Mouse (Mus musculus): ENCODE results near the gene Gpr137c.

The Gpr137c gene

DNA sequence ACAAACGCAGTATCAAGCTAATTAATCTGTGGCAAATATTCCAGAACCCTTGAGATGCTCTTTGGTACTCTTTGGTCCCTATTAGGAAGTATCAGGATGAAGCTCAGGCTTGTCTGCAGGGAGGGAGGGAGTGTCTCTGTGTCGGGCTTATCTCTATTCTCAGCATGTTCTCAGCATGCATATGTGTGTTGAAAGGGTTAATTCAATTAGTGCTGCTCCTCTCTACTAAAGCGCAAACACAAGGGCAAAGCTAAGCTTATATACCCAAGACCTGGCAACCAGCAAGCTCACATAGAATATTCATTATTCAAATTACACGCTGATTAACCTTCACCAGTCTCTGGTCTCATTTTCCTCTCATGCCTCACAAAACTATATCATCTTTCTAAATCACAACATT lies 84.4 kb downstream of the Gpr137c start:
- DNase-seq: no peak

DNA sequence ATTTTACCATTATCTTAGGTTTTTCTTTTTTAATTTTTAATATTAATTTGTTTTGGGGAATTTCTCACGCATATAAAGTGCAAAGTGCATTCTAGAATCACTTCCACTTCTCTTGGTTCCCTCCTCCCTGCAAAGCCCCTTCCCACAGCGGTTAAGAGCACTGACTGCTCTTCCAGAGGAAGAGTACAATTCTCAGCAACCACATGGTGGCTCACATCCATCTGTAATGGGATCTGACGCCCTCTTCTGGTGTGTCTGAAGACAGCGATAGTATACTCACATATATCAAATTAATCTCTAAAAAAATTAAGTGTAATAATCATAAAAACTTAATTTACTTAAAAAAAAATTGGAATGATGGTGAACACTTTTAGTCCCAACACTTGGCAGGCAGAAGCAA lies 84.9 kb downstream of the Gpr137c start:
- DNase-seq: no peak

DNA sequence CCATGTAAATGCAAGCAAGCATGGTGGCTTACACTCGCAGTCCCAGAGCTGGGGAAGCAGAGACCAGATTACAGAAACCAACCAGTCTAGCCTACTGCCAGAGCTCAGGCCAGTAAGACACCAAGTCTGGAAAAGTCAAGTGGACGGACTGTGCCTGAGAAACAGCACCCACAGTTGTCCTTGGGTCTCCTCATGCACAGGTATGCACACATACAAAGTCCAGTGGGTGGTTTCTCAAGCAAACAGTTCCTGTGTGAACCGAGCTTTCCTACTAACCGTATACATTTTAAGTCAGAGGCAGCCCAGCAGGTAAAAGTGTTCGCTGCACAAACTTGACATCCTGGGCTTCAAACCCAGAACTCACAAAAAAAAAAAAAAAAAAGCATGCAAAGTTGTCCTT lies 86.3 kb downstream of the Gpr137c start:
- no peak for DNase-seq

DNA sequence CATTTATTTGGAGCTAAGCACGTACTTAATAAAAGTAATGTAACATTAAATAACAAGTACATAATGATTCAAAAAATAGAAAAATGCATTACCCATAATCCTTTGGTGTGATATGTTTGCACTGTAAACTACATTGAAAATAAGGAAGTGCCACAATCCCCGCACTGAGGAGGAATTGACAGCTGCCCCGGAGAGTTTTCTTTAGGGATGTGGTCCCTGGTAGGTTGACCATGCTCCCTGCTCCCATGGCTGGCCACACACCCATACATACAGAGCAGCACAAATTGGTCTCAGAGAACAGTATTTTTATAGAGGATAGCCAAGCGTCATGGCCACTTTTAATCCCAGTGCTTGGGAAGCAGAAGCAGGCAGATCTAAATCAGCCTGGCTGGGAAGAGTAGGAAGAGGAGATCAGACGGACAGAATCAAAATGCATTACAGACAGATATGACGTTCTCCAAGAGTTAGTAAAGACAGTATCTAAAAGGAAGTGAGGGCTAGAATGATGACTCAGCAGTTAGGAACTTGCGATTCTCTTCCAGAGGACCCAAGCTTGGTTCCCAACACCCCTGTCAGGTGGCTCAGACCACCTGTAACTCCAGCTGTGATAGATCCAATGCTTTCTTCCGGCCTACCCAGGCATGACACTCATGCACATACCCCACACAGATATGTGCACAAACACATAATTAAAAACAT lies 88.3 kb downstream of the Gpr137c start:
- no peak for DNase-seq

DNA sequence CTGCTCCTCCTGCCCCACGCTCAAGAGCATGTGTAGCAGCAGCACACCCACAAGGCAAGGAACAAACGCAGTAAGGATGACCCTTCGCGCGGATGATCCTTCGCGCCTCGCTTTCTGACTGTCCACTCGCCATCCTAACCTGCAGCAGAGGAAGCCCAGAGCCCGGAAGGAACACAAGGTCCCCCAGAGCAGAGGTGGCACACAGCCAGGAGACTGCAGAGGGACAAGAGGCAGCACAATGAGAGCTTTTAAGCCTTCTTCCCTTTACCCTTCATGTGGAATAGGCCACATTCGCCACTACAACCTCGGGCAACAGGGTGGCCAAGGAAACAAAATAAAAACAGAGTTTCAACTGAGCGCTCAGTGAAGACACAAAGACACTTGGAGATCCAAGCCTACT lies 90.1 kb downstream of the Gpr137c start:
- no peak for DNase-seq

DNA sequence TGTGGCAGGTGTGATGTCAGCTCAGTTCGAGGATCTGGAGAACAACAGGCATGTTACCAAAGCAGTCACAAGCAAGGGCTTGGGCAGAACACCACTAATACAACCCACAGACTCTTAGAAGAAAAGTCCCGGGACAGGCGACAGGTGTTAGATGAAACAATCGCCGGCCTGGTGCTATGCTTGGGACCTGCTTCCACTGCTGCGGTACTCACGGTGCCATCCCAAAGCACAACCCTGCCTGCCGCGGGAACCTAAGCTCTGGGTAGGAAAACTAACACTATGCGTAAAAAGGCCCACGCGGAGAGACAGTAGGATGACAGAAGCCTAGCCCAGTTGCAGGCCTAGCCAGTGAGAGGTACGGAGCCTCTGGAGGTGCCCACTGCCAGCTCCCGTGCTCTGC lies 90.6 kb downstream of the Gpr137c start:
- no peak for DNase-seq

DNA sequence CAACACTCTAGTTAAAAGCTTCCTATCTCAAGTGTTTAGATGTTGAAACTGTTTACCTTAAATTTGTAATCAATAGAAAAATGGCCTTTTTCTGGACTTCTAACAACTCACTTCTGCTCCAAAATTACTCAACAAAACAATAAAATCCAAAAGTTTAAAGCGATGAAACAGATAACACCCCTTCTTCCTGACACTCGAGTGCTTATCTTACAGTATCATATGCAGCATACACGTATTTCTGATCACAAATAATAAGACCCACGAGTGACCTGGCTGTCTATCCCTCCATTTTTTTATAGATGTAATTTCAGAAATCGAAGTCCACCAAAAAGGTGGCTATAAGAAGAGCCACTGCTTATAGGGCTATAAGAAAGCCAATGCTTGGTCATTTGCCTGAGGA lies 97.4 kb downstream of the Gpr137c start:
- DNase-seq: no peak

DNA sequence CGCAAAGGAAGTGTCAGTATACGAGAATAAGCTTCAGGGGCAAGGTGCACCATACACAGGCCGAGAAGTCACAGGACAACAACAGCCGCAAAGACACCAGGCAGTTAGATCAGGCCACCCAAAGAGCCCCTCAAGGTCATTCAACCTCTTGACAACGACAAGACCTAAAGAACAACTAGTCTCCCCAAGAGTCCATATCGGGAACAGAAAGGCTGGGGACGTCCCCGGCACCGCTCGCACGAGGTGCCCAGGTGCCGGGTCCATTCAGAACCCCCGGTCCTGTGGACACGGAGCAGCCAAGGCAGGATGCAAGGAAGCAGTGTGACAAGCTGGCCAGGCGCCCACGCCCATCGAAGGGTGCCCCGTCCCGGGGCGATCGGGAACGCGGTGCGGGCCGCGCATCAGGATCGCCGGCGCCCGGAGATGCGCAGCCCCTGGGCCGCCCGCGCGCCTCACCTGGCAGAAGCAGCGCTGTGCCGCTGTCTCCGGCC lies 98.4 kb downstream of the Gpr137c start:
- DNase-seq: no peak

DNA sequence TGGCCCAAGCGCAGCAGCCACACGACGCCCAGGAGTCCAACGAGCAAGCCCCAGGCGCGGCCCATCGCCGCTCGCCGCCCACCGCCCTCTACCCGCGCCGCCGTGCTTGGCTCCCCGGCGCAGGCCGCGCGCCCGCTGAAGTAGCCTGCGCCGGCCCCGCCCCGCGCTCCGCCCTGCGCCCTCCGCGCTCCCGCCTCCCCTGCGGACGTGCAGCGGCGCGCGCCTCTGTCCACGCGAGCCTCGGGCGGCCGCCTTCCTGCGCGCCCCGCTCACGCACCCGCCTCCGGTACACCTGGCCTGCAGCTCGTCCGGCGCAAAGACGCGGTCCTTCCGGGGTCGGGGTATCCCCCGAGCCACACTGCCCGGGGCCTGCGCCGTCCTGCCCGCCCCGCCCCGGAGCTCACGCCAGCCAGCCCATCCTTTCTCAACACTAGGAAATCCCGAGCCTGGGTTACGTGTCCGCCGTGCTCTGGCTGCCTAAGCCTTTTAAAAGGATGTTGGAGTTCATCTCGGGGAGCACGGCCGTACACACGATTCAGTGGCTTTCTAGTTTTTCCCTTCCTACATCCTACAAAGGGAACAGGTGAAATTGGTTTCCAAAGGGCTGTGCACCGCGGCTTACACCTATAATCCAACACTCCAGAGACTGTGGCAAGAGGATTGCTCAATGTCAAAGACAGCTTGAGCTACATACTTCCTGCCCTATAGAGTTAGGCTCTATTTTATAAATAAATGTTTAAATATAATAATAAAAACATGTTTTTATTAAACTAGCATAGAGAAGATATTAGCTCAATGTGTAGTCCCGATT lies 99.1 kb downstream of the Gpr137c start, which contains the start of gene Ero1l:
Ero1l (minus strand) TSS at position 346 of the 811 bp plus-strand sequence.
- DNase-seq: peak; percentile 83 to 86

DNA sequence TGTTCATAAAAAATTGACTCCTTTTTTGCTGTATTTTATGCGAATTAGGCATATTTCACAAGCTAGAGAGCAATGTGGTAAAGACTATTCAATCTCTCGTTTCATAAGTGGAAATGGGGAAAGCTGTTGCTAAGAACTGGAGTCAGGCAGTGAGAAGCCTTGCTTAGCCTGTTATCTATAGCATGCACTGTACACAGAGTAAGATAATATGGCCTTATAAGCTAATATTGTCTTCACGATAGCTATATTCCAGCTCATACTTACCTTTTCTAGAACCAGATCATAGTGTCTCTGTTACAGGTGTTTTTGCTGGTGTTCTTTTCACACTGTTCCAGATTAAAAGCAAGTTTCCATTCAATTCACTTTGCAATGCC lies 99.7 kb downstream of the Gpr137c start:
- DNase-seq: no peak

DNA sequence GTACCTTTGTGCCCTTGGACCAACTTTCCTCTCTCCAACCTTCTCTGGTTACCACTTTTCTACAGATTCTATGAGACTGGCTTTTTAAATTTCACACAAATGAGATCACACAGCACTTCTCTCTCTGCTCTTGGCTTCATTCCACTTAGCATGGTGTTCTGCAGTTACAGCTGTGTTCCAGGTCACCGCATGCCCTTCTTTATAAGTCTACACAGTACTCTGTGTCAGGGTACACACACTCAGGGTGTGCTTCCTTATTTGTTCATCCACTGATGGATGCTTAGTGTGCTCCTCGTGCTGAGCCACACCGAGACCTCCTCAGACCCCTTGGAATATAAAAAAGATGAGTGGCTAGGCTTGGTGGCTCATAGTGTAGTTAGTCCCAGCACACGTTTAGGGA lies 100.6 kb downstream of the Gpr137c start:
- no peak for DNase-seq

DNA sequence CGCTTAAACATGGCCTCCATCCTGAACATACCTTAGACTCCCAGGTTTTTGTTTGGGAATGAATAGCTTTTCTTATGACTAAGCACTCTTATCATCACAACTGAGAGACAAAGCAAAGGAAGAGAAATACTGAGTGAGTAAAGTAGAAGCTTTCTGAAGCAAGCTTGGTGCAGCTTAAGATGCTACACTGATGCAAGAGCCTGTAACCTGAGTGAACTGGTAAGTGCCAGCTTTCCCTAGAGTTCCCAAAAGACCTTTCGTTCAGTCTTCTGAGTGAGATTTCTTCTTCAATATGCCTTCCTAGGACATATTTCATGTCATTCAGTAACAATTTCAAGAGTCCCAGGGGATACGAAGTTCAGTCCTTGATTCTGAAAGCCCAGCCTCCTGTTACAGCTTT lies 101.5 kb downstream of the Gpr137c start:
- no peak for DNase-seq

DNA sequence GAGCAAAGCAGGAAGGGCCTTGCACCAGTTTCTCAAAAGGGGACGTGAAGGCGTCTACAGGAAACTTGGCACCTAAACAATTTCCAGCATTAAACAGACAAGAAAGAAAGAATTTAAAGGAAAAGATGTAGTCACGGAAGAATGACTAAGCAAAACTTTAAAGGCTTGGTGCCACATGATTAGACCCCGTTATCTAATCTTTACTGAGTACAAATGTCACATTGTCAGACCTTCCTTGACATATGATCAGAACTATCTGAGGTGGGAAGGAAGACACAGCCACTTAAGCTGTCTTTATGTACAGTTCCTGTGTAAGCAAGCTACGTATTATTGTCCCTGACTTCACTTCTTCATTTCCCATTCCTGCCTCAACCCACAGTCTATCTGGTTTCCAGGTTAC lies 102.1 kb downstream of the Gpr137c start:
- no peak for DNase-seq

DNA sequence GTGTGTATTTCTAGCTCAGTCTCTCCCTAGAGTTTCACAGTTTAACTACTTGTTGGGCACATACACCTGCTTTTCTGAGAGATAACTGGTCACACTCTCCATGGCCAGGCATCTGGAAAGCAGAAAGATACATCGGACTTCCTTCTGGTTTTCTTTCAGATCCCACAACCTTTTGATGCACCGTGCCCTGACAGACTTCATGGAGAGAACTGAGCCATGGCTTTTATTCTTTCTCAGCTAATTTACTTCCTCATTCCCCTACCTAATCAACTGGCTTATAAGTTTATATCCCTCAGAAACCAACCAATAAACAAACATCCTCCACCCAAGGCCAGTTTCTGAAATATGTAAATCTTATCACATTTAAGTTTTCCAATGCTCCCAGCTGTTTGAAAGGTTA lies 102.9 kb downstream of the Gpr137c start:
- no peak for DNase-seq

DNA sequence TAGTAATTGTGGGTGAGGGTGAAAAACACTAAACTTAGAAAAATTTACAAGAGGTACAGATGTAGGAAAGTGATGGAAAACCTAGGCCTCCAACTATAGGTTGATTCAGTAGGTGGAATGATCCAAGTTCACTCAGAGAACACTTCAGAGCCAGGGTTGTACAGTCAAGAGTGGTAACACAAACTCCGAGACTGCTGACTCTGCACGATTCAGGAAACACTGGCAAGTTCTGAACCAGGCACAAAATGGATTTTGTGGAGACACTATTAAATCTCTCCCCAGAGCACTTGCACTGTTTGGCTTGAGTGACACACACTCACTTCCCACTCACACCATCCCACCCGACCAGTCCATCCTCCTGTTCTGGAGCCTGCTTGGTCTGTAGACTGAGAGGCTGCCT lies 103.8 kb downstream of the Gpr137c start:
- no peak for DNase-seq

DNA sequence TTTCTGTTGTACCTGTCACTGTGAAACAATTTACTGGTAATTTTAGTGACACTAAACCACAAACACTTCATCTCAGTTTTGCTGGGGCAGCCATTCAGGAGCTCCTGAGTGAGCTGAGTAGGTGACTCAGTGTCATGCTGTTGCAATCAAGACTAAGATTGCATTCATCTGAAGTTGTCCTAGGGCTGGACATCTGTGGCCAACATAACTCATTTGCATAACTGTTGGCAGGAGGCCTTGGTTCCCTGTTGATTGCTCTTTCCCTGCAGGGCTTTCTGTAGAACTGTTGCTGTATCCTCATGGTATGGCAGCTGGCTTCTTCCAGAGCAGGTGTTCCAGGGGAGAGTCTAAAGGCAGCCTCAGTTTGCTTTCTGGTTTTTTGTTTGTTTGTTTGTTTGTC lies 106.0 kb downstream of the Gpr137c start:
- DNase-seq: no peak

DNA sequence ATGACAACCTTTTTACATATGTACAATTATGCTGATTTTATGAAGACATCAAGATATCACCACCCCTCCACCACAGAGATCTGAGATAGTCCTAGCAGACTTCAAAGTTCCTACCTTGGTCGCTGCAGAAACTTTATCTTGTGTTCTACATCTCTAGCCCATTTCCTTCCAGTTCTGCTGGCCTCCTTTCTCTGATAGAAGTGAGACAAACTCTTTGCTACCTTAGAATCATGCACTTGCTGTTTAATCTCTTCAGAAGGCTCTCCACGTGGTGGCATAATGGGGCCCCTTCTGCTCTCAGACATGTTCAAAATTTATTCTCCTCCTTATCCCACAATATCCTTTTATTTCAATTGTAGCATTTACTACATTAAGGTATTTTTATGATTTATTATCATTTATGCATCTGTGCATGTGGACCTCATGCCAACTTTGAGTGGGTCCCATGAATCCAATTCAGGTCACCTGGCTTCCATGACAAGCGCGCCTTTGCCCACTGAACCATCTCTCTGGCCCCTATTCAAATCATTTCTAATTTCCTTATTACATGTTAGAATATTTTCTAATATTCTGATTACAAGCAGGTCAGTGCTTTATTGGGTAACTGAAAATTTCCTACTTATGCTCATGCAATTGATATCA lies 108.7 kb downstream of the Gpr137c start:
- no peak for DNase-seq

DNA sequence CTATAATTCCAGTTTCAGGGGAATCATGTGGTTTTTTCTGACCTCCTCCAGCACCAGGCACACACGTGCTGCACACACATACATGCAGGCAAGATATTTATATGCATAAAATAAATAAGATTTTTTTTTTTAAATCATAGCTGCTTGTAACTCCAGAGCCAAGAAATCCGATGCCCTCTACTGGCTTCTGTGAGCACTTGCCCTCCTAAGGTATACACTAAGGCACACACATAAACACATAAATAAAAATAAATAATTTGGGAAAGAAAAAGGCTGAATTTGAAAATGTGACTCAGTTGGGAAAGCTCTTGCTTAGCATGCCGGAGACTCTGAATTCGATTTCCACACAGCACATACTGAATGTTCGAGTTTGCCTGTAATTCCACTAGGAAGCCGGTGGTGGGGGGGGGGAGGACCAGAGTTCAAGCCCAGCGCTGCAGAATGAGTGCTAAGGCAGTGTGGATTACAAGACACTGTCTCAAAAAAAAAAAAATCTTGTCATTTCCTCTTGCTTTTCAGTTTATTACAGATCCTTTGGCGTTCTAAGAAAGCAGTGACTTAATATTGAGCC lies 109.6 kb downstream of the Gpr137c start:
- no peak for DNase-seq

DNA sequence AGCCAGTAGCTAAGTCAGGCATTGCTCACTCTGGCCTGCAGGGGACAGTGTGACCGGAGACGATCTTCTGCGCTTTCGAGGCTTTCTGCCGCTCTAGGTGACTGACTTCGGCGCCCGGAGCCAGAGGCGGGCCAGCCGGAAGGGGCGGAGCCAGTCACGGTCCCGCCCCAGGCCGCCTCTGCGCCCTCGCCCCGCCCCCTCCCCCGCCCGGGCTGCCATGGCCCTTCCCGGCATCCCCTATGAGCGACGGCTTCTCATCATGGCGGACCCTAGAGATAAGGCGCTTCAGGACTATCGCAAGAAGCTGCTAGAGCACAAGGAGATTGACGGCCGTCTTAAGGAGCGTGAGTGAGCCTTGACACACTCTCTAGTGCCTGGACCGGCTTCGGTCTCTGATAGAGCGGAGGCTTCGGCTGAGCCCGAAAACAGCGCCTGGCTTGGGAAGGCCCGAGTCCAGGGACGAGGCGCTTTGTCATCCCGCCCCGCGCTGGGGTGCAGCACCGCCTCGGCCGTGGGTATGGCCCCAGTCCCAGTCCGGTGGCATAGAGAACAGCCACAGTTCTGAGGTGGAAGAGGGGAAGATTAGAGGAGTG lies 110.2 kb downstream of the Gpr137c start, which contains the start of gene Psmc6:
Psmc6 (plus strand) TSS at position 200 of the 593 bp plus-strand sequence.
- peak; percentile 87 to 92 for DNase-seq

All from thymus, postnatal 36 days (tissue).